Mouse (Mus musculus) myocyte (in vitro differentiated cells): ENCODE measurements around the gene Slc25a24. TPM values are rescaled to one million over a fixed set of nuclear protein-coding genes. Genes with fewer than 3 reads are reported as not detected.

ENCODE experiments used
- H3K27me3 ChIP-seq: one replicate; pipeline ENCODE4 v1.6.1; 2011; ENCODE audit not compliant: control insufficient read depth, insufficient read depth, insufficient read length
- H3K36me3 ChIP-seq: one replicate; pipeline ENCODE4 v1.6.1; 2011; ENCODE audit not compliant: control insufficient read depth, insufficient read depth
- H3K4me2 ChIP-seq: one replicate; pipeline ENCODE4 v1.6.1; 2011; ENCODE audit warnings: low read depth, control low read depth
- H3K4me3 ChIP-seq: one replicate; pipeline ENCODE4 v1.5.1; 2011; ENCODE audit warnings: mild to moderate bottlenecking, control low read depth, moderate library complexity
- H3K79me2 ChIP-seq: one replicate; pipeline ENCODE4 v1.6.1; 2011; ENCODE audit not compliant: control insufficient read depth, insufficient read depth
- H3ac ChIP-seq: one replicate; pipeline ENCODE4 v1.6.1; 2011; ENCODE audit not compliant: control insufficient read depth, insufficient read length
- CEBPB ChIP-seq: IDR thresholded peaks from 2 replicates; pipeline ENCODE4 v1.6.1; 2011; ENCODE audit warnings: mild to moderate bottlenecking, moderate library complexity; ENCODE audit not compliant: poor library complexity, insufficient read depth, severe bottlenecking
- E2F4 ChIP-seq: IDR thresholded peaks from one replicate; pipeline ENCODE4 v1.6.1; 2011; ENCODE audit warnings: mild to moderate bottlenecking, control low read depth, moderate library complexity; ENCODE audit not compliant: insufficient read depth
- MAX ChIP-seq: IDR thresholded peaks from one replicate; pipeline ENCODE4 v1.6.1; 2011; ENCODE audit warnings: low read depth, mild to moderate bottlenecking, control low read depth
- MYOD1 ChIP-seq, 3 experiments: IDR thresholded peaks; one replicate each; pipeline ENCODE4 v1.6.1; 2011; ENCODE audit warnings: control low read depth in 2 of 3, low read depth in 2 of 3, mild to moderate bottlenecking in 2 of 3, moderate library complexity in 1 of 3; ENCODE audit not compliant: insufficient read length in 2 of 3, control insufficient read depth in 1 of 3
- MYOG ChIP-seq, 3 experiments: IDR thresholded peaks; one replicate each; pipeline ENCODE4 v1.6.1; 2011; ENCODE audit warnings: control low read depth in 2 of 3, low read depth in 2 of 3, mild to moderate bottlenecking in 2 of 3; ENCODE audit not compliant: insufficient read length in 2 of 3, control insufficient read depth in 1 of 3, insufficient read depth in 1 of 3
- POLR2A ChIP-seq: IDR thresholded peaks from one replicate; pipeline ENCODE4 v1.6.1; 2011; ENCODE audit warnings: low read depth, mild to moderate bottlenecking, control low read depth, moderate library complexity; ENCODE audit not compliant: insufficient read length
- POLR2AphosphoS2 ChIP-seq: IDR thresholded peaks from one replicate; pipeline ENCODE4 v1.6.1; 2011; ENCODE audit warnings: low read depth, control low read depth; ENCODE audit not compliant: insufficient read length
- REST ChIP-seq: IDR thresholded peaks from one replicate; pipeline ENCODE4 v1.6.1; 2011; ENCODE audit warnings: mild to moderate bottlenecking, control low read depth, moderate library complexity; ENCODE audit not compliant: insufficient read depth, insufficient read length
- SRF ChIP-seq: IDR thresholded peaks from one replicate; pipeline ENCODE4 v1.6.1; 2011; ENCODE audit warnings: low read depth; ENCODE audit not compliant: control insufficient read depth, insufficient read length
- TCF12 ChIP-seq: IDR thresholded peaks from one replicate; pipeline ENCODE4 v1.6.1; 2011; ENCODE audit warnings: mild to moderate bottlenecking, control low read depth; ENCODE audit not compliant: poor library complexity, insufficient read depth, severe bottlenecking
- TCF3 ChIP-seq: IDR thresholded peaks from one replicate; pipeline ENCODE4 v1.6.1; 2011; ENCODE audit warnings: low read depth, control low read depth; ENCODE audit not compliant: insufficient read length
- USF1 ChIP-seq: IDR thresholded peaks from one replicate; pipeline ENCODE4 v1.6.1; 2011; ENCODE audit warnings: low read depth, mild to moderate bottlenecking, control low read depth, moderate library complexity
- polyA plus RNA-seq: library from polyadenylated mRNA; unstranded; fragments of >200 nt; fragmentation: generic; extraction: Trizol; gene quantifications from one replicate; pipeline ENCODE4 v1.2.1, GENCODE M21; 2012; ENCODE audit warnings: missing spikeins

The Slc25a24 gene
- polyA plus RNA-seq, 1 experiment = 13.9 TPM

- Histone ChIP-seq H3ac (no peak overlapping the region), H3K27me3 (no peaks in the 10 kb centered on the region), H3K79me2 (no peaks in the 10 kb centered on the region), H3K4me3 (no peak overlapping the region), H3K36me3 (no peaks in the 10 kb centered on the region), H3K4me2 (no peak overlapping the region)
- no peak for TF ChIP-seq POLR2AphosphoS2
- no peak for TF ChIP-seq MYOG (IDR thresholded peaks at IDR 0.05; ENCODE audit: control insufficient read depth in 1 of 3, insufficient read depth in 1 of 3, insufficient read length in 2 of 3, low read depth in 2 of 3)
- no peak for TF ChIP-seq MAX
- TF ChIP-seq TCF3 = no peak
- TF ChIP-seq USF1 = no peak
- TF ChIP-seq CEBPB = no peak
- no peak for TF ChIP-seq MYOD1 (IDR thresholded peaks at IDR 0.05; ENCODE audit: control insufficient read depth in 1 of 3, insufficient read length in 2 of 3, low read depth in 2 of 3)
- TF ChIP-seq POLR2A = no peak
- no peak for TF ChIP-seq REST
- no peak for TF ChIP-seq E2F4
- no peak for TF ChIP-seq SRF
- TF ChIP-seq TCF12 = no peak
Measured at GRCm38 (mm10) chr3:109174394-109174793, 51.4 kb downstream of the Slc25a24 start.

GRCm38 (mm10) chr3:109178705-109179104 lies 55.8 kb downstream of the Slc25a24 start:
- H3ac ChIP-seq = no peak overlapping the region

DNA sequence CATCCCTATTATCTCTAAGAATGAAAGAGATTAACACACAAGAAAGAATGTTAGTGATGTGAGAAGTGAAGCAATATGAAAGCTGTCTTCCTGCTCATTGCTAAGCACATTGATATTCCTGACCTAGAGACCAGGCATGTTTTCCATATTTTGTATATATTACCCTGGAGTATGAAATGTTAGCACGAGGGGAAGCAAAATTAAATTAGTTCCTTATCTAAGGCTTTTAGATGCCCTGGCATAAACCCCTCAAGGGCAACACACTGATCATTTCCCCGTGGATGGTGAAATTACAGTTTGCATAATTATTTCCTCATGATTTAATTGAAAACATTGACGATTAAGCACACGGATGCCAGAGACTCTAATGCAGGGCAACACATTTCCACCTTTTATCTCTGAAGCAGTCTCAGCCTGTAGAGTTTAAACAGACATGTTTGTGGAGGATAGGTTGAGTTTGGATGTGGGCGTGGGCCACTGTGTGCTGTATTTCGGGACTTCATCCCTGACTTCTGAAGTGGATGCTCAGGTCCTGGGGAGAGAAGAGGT lies 56.7 kb downstream of the Slc25a24 start:
- Histone ChIP-seq H3K27me3 (no peaks in the 10 kb centered on the region), H3K4me3 (no peak overlapping the region), H3K79me2 (no peaks in the 10 kb centered on the region), H3ac (no peak overlapping the region), H3K4me2 (no peak overlapping the region), H3K36me3 (no peaks in the 10 kb centered on the region)
- TF ChIP-seq MYOD1 (IDR thresholded peaks at IDR 0.05; ENCODE audit: control insufficient read depth in 1 of 3, insufficient read length in 2 of 3, low read depth in 2 of 3) (no peak), SRF (no peak), POLR2A (no peak), CEBPB (no peak), TCF12 (no peak), USF1 (no peak), E2F4 (no peak), POLR2AphosphoS2 (no peak), REST (no peak), MYOG (IDR thresholded peaks at IDR 0.05; ENCODE audit: control insufficient read depth in 1 of 3, insufficient read depth in 1 of 3, insufficient read length in 2 of 3, low read depth in 2 of 3) (no peak)

More at GRCm38 (mm10) chr3:109178705-109179104, 55.8 kb downstream of the Slc25a24 start:
- Histone ChIP-seq H3K27me3 (no peaks in the 10 kb centered on the region), H3K36me3 (no peaks in the 10 kb centered on the region), H3K4me3 (no peak overlapping the region), H3K4me2 (peak overlapping the region; percentile 68), H3K79me2 (no peaks in the 10 kb centered on the region)
- TF ChIP-seq POLR2A = no peak
- TF ChIP-seq E2F4 = no peak
- TF ChIP-seq MYOD1 (IDR thresholded peaks at IDR 0.05; ENCODE audit: control insufficient read depth in 1 of 3, insufficient read length in 2 of 3, low read depth in 2 of 3) = no peak
- no peak for TF ChIP-seq REST
- no peak for TF ChIP-seq TCF3
- no peak for TF ChIP-seq TCF12
- no peak for TF ChIP-seq CEBPB

DNA sequence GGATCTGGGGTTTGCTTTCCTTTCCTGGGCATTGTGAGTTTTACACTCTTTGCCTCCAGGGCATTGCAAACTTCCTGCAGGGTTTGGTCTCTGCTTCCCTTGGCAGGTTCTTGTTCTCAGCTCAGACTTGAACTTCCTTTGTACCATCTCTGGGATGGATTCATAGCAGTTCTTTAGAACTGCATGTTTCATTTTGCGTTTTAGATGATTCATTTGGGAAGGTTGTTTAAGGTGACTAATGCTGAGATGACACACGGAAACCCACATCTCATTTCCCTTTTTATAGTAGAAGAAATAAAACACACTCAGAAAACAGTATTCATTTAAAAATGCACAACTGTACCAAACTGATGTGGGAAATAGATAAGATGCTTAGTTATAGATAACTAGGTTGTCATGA lies 73.2 kb downstream of the Slc25a24 start:
- Histone ChIP-seq H3K79me2 (no peaks in the 10 kb centered on the region), H3K4me3 (no peak overlapping the region), H3K27me3 (no peaks in the 10 kb centered on the region), H3K36me3 (no peaks in the 10 kb centered on the region), H3K4me2 (peak overlapping the region; percentile 25), H3ac (no peak overlapping the region)
- TF ChIP-seq USF1 (no peak), TCF3 (no peak), SRF (no peak), REST (no peak)

DNA sequence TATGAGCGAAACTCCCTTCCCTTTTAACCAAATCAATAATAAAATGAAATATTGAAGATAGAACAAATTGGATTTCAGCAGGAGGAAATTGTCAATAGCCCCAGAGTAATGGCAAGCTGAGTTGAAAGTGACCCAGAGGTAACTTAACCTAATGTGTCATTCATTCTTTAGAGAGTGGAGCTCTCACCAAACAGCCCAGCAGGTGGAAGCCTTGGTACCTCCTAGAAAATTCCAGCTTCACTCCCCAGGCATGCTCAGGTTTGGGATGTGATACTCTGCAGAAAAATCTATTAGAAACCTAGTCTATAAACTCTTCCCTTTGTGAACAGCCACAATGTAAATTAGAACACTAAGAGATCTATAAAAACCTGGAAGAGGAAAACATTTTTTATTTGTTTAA lies 76.3 kb downstream of the Slc25a24 start:
- Histone ChIP-seq H3ac (no peak overlapping the region), H3K4me3 (no peak overlapping the region), H3K4me2 (no peak overlapping the region), H3K79me2 (no peaks in the 10 kb centered on the region), H3K27me3 (no peaks in the 10 kb centered on the region), H3K36me3 (no peaks in the 10 kb centered on the region)
- TF ChIP-seq TCF12 = no peak
- TF ChIP-seq MYOD1 (IDR thresholded peaks at IDR 0.05; ENCODE audit: control insufficient read depth in 1 of 3, insufficient read length in 2 of 3, low read depth in 2 of 3) = no peak
- TF ChIP-seq MAX = no peak
- TF ChIP-seq CEBPB = no peak
- TF ChIP-seq E2F4 = no peak
- no peak for TF ChIP-seq USF1
- TF ChIP-seq SRF = no peak
- TF ChIP-seq POLR2AphosphoS2 = no peak
